Mouse (Mus musculus): Measurements from ENCODE around the gene Phip.
A peak's percentile ranks its signal among the peaks of the same experiment; 100 is the strongest.

Gene Phip

DNA sequence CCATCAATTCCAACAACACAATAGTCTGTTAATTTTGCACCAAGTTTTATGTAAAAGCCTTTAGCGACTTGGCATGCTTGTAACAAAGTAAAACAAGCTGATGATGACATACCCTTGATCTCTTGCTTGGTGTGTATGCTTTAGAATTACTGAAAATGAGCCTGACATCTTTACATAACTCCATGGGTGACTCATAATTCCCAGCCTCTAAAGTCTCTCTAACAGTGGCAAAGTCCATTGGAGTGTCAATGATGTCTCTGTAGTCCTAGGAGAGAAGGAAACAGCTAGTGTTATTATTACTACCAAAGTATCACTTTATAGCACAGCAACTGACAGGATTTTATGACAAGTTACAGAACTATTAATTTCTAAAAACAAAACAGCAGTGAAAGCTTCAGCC is 98.2 kb downstream of the Phip start:
- DNase-seq (ENCODE audit: low read depth, low spot score), result no peak

DNA sequence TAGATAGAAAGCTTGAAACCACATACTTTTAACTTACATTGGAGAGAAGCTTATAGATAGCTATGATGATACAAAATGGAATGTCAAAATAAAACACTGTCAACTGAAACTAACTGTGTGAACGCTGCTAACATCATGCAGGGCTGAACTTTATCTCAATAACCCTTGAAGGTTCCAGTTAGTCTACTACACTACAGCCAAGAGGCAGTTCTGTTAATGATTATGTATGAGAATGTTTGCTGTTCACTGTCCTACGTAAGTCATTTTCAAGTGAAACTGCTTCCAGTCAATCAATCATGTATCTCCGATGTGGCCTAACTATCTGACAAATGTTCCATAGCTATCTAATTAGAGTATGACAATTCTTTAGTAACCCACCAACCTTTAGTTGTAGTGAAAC is 107.6 kb downstream of the Phip start:
- DNase-seq (ENCODE audit: low read depth, low spot score), result no peak

DNA sequence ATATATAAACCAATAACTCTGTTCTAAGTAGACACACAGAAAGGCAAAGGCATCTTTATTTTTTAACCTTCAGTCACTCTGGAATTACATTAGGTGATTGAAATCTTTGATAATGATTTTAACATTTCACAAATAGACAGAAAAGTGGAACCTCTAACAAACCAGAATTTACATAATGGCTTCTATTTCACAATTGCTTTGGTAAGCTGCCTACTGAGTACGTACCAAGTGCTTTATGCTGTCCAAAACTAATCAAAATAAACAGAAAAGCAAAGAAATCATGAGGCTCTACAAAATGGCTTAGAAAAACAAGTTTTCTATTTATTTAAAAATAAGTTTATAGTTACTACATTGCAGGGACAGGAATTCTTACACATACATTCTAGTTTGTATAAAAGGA is 109.2 kb downstream of the Phip start:
- no peak for DNase-seq (ENCODE audit: low read depth, low spot score)

DNA sequence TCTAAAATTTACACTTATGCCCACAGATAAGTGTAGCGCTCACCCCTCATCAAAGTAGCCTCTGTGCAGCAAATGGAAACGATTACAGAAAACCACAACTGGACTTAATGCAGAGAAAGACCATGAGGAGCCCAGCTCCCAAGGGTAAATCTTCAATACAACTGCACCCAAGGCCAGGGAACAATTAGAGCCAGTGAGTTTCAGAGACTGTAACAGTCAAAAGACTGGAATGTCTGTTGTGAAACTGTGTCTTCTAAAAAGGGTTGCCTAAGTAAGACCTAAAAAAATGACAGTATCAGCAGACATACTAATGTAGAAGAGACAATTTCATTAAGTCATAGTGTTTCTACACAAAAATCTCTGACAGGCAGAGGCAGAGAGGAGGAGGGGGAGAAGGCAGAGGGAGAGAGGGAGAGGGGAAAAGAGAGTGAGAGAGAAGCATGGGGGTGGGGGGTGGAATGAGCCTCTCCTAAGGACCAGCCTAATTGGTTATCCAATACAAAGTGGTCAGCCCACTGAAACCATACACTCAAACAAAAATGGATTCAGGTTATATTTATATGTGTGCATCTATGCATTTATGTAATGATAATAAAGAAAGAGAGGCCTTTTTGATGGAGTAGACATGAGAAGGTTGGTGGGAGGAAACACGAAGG is 113.4 kb downstream of the Phip start:
- DNase-seq (ENCODE audit: low read depth, low spot score), result no peak

DNA sequence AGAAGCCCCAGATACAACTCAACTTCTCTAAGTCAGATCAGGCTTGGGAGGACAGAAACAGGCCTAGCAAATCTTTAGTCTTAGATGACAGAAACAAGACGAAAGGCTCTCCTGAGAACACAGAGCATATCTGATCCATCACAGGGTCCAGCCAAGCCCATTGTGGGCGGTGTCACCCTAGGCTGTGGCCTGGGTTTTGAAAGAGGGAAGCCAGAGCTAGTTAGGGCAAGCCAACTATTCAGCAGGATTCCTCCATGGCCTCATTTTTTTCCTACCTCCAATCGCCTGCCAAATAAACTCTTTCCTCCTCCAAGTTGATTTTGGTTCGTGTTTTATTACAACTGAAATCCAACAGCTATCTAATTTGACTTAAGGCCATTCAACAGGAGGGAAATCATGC is 114.0 kb downstream of the Phip start:
- no peak for DNase-seq (ENCODE audit: low read depth, low spot score)

DNA sequence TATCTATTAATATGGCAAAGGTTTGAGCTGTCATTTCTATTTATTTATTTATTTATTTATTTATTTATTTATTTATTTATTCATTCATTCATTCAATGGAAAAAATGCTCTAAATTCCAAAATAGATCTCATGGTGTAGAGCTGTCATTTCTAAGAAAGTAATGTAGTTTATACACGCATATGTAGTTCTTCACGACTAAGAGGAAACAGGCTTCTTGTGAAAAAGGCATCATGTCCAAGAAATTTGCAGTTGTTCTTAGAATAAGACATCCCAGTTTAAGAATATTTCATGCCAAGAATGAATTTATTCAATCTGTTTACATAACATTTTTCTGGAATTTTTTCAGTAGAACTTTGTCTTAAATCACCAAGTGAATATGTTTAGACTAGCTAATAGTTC is 114.5 kb downstream of the Phip start:
- DNase-seq (ENCODE audit: low read depth, low spot score), result no peak

DNA sequence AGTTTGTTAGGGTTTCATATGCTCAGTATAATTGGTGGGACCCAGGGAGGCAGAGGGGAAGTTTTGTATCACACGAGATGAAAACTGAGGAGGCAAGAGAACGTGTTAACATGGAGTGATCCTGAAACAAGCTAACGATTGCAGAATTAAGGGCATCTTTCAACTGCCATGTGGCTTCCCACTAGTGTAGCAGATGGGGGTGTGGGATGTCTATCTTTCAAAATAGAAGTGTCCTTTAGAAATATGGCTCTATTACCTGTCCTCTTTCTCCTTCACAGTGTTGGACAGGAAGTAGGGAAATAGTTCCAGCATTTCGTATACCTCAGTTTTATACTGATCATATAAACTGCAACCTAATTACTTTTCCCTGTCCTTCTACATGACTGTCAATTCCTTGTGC is 119.1 kb downstream of the Phip start:
- DNase-seq (ENCODE audit: low read depth, low spot score), result no peak

DNA sequence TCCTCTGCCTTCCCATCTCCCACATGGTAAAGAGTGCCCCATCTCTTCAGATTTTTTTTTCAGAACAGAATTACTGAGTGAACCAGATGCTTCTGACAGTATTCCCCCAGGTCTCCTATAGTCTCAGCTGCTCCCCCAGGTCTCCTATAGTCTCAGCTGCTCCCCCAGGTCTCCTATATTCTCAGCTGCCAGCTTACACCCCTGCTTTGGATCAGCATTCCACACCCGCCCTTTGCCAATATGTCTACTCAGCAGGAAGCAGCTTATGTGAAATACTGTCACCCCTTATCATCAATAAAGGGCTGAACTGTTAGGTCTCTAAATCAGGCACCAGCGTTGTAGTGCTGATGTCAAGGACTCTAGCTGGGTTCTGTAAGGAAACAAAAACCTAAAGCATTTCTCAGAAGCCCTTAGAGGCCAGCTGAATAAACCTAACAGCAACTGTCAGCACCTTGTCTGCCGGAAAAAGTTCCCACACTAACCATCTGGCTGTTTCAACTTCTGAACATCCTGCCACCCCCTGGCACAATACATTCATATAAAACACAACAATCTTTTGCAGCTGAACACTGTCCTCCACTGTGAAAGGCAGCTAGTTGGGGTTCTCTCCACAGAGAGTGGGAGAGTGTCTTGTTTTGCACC is 120.2 kb downstream of the Phip start:
- no peak for DNase-seq (ENCODE audit: low read depth, low spot score)

DNA sequence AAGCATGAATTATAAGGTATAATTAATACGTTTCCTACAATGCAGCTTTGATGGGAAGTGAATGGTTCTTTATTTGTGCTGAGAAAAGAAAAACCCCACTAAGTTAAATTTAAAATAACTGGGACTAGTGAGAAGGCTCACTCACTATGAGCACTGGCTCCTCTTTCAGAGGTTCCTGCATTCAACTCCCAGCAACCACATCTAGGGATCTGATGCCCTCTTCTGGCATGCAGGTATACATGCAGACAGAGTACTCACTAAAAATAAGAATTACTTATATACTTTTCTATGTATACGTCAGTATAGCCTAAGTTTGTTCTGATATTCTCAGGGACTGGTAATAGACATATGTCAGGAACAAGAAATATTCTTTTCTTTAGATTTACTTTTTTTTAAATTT is 121.3 kb downstream of the Phip start:
- DNase-seq (ENCODE audit: low read depth, low spot score), result no peak

DNA sequence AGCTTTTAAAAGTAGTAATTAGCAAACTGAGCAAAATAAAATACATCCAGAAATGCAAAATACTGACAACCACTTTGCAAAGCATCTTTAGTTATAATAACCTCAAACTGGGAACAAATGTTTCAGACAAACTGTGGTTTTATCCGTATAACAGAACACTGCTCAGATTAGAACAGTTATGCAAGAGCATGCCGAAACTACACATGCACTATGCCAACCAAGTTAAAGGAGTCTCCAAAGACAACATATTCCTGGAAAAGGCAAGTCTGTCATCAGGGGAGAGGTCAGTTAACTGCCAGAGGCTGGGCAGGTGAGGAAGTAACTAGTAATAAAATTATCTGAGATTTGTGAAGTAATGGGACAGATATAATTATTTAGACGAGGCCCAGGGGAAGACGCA is 132.6 kb downstream of the Phip start:
- no peak for DNase-seq (ENCODE audit: low read depth, low spot score)

DNA sequence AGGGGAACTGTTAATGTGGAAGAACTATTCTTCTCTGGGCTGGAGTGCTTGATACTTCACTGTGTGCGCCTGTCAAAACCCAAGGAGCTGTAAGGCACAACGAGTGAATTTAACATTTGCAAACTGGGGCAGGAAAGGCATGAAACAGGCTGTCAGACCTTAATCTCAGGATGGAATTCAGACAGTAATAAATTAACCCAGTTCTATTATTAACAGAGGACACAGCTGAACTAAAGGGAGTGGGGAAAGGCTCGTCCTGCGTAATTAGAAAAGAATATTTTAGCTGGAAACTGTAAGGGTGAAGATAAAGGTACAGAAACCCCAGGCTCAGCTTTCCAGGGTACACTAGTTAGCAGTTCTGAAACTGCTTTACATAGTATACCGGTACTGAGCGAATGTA is 139.4 kb downstream of the Phip start:
- DNase-seq (ENCODE audit: low read depth, low spot score), result no peak

DNA sequence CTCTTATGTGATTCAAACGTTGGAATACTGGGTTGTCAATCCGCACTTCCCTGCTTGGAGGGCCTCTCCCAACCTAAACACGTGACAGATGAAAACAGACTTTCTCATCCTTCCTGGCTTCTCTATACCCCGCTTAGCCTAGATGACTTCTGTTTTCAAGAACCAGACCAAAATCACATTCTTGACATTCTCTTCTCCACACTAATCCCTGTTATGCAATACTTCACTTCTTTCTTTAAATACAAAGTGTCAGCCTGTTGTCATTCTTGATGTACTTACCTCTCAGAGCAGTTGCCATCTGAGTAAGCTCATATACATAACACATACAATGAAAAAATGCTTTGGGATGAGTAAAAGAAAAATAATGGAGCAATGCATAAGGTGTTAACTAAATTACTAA is 143.4 kb downstream of the Phip start:
- DNase-seq (ENCODE audit: low read depth, low spot score), result no peak

DNA sequence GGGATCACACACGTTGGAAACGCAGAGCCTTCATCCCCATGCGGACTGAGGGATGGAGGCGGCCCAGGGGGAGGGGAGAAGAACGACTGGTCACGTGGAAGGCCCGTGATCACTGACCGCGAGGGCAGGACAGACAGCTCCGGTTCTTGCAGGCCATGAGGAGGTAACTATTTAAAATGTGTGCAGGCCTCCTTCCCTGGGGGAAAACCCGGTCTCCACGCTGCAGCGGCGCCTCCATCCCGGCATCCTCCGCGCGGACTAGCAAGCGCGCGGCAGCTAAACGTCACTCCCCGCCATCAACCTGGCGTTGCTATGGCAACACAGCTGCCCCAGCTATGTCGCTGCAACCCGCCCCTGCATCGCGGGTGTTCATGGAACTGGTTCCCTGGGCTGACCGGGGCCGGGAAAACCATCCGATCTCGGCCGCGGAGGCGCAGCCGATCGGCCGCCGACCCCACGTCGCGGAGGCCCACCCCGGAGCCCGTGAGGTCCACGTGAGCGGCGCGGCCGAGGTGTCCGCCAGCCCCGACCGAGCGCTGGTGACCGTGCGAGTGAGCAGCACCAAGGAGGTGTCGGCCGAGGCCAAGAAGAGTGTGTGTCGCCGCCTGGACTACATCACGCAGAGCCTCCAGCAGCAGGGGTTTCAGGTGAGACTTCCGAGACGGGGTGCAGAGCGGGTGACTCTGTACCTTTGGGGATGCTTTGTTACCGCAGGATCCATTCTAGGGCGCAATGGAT is 145.5 kb downstream of the Phip start:
- peak; percentile 79 for DNase-seq (ENCODE audit: low read depth, low spot score)

DNA sequence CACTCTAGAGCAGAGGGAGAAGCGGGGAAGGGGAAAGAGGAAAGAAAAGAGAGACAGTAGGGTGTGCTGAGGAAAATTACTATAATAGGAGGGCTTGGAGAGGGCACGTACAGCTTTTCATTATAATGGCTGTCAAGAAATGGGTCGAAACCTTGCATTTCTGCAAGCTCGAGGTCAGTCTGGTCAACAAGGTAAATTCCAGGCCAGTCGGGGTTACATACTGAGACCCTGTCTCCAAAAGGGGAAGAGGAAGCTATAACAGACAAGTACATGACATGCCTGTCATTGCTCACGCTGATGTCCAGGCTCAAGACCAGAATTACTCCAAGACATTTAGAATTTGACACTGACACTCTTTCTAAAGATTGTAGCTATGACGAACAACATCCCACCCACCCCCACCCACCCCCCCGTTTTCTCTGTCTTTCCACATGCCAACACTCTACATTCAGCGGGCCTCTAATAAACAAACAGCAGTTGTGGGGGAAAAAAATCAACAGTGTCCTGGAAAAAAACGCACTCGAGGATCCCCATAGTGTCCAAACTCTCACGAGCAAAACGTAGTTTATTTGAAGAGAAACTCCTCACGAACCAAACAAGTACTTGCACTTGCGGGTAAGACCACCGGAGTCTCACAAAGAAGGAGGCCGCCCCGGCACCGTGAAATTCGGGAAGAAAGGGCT is 146.2 kb downstream of the Phip start, which contains the start of gene Irak1bp1:
Gene Irak1bp1, plus strand, starts transcription at position 534 of the 683 bp plus-strand sequence.
- no peak for DNase-seq (ENCODE audit: low read depth, low spot score)

DNA sequence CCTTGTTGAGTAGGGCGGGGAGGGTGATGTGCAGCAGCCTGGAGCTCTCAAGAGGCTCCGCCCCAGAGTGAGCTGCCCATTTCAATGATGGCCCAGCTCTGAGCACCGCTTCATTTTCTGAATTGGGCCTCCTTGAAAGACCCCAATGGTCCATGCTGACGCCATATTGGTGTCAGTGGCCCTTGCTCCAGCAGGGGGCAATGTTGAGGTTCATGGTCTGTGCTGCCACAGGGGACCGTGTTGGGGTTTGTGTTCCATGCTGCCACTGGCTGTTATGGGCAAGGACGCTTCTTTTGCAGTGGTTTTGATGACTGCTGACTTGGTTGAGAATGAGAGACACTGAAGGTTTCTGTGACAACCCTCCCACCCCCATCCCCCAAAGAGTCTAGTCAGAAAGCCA is 148.9 kb downstream of the Phip start:
- DNase-seq (ENCODE audit: low read depth, low spot score), result no peak

Measured in WW6 (cell line).